Mouse (Mus musculus): ENCODE results near the gene Draxin.

GRCm38 (mm10) chr4:148122694-148123066 is 7.8 kb downstream of the Draxin start:
- TF ChIP-seq GATA1 (IDR thresholded peaks at IDR 0.05; ENCODE audit: low read length) (no peak), TAL1 (IDR thresholded peaks at IDR 0.05; ENCODE audit: low read length) (no peak)
